Mouse (Mus musculus) cerebellum, postnatal 14 days (tissue): ENCODE data around the gene Cyp26b1.

Experiments used
- DNase-seq, 2 experiments: peaks; one replicate each; pipeline ENCODE4 v3.0.0; 2021; ENCODE audit warnings: mixed read lengths in 2 of 2

Gene Cyp26b1

DNA sequence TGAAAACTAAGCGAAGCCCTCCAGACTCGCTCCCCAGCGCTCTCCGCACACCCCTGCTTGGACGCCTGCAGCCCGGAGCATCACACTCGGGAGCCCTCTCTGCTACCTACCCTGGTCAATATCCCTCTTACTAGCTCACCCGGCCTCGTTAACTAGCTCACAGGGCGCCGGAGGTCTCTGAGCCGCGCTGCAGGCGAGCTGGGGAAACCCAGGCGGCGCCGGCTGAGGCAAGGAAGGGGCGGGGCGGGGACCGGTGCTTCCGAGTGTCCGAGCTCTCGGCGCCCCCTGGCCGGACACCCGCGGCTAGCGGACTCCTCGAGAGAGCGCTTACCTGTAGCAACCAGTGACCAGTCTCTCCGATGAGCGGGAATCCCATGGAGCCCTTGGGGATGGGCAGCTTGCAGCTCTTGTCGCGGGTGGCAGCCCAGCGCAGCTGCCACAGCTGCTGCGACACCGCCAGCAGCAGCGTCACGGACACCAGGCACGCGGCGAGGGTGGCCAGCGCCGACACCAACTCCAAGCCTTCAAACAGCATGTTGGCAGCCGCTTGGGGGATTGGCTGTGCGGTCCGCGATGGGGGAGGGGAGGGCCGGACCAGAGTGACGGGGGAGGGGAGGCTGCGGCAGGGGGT lies 6.1 kb downstream of the Cyp26b1 start:
- peak in 1 of 2 experiments; percentile 36 for DNase-seq

DNA sequence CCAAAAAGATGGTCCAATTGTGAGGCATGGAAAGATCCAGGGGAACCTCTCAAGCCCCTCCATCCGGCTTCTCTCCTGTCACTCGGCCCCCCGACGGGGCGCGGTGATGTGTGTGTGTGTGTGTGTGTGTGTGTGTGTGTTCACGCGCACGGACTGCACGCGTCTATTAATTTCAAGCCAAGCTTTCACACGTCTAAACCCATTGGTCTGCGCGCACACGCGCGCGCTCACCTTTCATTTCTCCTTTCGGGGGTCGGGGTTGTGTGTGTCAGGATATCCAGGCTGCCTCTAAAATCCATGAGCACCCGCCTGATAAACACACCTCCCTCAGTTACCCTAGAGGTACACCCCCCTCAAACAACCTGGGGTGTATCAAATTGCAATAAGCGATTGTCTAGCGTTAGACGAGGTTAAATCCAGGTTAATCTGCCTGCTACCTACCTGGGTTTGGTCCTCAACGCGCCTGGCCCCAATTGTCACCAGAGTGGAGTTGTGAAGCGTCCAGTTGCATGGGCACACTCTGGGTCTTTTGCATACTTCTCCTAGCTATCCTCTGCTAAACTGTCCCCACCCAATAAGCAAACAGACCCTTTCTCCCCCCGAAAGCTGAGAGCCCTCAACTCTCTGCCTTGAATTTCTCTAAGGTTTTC lies 7.0 kb downstream of the Cyp26b1 start:
- no peak for DNase-seq

GRCm38 (mm10) chr6:84585686-84586300 lies 7.9 kb downstream of the Cyp26b1 start:
- DNase-seq: no peak

DNA sequence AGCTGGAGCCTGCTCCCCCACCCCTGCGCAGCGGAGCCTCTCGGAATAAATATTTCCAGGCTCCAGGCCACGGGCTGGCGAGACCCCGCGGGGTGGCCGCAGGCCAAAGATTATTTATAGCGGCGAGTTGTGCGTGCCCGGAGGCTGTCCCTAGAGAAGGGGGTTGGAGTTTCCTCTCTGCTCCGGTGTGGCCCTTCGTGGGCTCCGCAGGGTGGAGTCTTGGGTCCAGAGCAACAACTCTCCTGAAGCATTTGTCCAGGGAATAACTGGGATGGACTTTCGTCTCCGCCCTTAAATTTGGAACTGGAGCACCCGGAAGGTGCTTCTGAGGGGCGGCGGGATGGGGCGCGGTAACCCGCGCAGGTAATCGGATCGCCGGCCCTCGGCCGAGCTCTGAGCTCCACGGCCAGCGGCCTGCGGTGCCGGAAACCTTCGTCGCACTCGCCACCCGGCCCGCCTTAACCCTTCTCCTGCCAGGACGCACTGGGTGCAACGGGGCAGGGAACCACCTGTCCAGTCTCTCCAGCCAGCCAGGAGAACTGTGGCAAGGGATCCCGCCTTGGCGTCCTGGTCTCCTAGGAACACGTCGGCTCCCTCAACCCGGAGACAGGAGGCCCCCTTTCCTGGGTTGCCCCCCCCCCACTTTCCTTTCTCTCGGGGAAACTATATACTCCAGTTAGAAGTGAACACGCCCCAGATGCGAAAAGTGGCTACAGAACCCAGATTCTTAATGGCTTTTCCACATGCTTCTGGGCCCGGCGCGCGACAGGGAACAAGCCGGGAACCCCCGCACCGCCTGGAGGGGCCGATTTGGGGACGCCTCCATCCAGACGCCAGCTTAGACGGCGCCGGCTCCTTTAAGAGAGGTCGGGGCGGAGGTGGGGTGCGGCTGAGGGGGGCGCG lies 8.7 kb downstream of the Cyp26b1 start:
- peak; percentile 83 to 84 for DNase-seq

DNA sequence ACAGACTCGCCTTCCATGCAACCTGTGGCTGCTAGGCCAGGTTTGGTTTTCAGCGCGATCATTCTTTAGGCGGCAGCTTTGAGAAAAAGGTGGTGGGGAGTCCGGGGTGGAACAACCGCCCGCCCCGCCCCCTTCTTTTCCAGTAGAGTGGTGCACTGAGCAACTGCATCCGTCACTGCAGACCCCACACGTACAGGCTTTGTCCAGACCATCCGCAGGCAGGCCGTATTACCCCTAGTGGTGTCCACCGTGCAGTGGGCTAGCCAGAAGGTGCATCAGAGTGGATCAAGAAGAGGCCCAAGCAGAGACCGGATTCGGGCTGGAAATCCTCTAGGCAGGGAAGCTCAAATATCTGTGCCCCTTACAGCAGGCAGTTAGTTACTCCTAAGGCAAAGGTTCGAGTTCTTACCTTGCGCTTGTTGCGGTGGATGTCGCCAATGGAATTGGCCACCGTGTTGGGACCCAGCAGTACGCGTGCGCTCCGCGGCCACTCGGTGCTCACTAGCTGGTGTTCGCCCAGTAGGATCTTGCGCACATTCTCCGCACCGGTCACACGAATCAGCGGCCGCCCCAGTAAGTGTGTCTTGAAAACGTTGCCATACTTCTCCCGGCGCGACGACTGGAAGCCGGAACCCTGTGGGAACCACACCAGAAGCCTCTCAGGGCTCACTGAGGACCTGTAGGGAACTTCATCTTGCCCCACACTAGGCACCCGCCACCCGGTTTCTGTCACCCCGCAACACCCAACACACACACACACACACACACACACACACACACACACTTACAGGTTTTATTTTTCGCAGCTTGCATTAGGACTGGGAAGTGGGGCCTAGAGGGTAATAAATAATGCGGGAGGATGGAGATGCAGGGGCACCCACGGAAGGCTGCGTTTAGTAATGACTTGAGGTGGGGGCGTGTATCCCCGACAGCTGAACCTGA lies 9.6 kb downstream of the Cyp26b1 start:
- peak in 1 of 2 experiments; percentile 31 for DNase-seq

DNA sequence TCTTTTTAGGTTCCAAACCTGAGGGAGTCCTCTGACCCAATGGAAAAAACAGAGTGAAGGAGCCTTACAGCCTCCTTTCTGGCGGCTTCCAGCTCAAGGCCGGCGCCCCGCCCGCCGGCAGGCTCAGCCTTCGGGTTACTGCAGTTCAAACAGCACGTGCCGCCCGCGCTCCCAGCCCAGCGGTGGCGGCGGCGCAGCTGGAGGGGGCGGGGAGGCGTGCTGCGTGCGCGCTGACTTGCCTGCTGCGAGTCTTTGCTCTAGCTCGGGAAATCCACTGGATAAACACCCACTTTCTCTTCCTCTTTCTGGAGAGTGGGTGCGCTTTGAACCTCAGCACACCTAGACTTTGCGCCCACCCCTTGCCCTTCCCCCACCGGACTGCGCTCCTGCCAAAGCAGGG lies 10.3 kb downstream of the Cyp26b1 start:
- no peak for DNase-seq

DNA sequence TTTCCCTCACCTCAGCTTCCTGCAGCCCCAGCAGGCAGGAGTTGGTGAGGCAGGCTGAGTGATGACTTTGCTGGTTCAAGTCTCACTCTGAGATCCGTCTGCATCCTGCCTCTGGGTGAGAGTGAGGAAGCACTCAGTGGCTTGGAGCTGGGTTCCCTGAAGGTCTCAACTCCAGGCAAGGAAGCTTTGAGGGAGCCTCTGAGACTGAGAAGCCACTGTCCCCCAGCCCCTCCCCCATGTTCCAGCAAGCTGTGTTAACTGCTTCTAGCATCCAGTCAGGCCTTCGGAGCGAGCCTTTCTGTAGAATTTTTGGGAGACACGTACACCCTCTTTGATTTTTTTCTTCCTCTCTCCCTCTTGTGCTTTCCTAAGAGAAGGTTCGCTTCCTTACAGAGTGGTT lies 10.9 kb downstream of the Cyp26b1 start:
- no peak for DNase-seq

DNA sequence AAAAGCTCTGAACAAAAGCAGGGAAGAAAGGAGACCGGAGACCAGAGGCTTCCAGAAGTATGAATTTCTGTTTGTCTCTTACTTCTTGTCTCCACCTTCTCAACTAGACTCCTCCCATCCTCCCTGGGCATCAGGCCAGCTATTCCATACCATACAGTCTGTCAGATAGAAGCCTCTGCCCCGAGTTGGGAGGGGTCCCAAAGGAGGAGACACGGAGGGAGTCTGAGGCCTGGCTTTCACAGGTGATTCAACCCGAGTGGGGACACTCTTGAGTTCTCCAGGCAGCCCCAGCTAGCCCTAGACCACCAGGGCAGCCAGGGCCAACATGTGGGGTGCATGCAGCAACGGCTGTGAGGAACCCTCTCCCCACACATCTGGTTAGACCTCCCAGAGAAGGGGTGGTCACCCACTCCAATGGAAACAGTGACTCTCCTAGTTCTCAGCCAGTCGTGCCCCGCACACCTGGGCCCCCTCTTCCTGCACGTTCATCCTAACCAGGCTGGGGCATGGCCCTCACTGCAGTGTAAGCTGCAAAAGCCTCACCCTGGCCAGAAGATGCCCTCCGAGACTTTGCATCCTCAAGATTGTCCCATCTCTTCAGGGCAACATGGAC lies 11.8 kb downstream of the Cyp26b1 start:
- DNase-seq: no peak

- no peak for DNase-seq
Observed at GRCm38 (mm10) chr6:84580979-84581832, 12.5 kb downstream of the Cyp26b1 start.

DNA sequence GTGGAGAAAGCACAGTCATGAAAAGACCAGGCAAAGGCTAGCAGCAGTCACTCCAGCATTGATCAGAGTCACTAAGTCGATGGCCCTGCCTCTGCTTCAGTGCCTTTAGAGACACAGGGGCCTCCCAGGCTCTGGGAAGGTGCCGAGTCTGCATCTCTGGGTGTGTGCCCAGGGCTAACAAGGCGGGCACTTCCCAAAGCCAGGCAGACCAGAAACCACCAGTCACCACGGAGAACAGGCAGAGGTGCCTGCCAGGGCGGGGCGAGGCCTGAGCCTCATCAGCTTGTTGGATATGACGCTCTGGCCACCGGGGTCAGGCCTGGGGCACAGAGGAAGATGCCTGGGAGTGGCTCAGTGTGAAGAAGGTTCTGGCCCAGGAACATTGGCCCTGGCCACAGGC lies 14.2 kb downstream of the Cyp26b1 start:
- DNase-seq: no peak

DNA sequence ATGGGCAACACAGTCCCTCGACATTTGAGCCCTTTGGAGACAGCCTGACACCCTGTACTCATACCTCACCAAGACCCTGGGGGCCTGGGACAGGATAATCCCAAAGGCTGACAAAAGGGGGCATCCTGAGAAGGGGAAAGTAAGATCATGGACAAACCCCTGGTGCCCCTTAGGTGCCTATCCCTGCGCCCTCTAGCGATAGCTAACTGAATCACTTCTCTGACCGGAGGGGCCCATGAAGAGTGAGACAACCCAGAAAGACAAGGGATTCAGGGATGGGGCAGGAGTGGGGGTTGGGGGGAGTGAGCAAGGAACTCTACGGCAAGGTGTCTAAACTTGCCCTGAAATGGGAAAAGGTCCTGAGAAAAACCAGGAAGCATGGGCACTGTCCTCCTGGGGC lies 14.8 kb downstream of the Cyp26b1 start:
- DNase-seq: peak; percentile 59 to 69

DNA sequence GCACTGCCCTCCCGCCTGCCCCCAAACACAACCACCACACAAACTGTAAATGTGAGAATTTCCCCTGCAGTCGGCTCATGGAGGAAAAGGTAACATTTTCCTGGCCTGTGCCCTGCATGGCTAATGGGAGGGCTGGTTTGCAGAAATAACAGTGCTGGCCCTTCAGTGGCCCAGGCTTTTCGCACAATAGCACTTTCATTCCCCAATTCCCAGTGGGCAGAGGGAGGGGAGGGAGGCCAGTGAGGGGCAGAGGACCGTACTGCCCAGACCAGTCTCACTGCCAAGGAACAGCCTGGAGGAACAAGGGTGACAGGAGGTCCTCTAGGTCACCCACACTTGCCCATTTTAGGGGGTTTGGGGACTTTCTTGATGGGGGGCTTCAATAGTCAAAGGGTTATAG lies 15.8 kb downstream of the Cyp26b1 start:
- no peak for DNase-seq

GRCm38 (mm10) chr6:84573905-84574660 lies 19.6 kb downstream of the Cyp26b1 start:
- peak; percentile 60 to 77 for DNase-seq

DNA sequence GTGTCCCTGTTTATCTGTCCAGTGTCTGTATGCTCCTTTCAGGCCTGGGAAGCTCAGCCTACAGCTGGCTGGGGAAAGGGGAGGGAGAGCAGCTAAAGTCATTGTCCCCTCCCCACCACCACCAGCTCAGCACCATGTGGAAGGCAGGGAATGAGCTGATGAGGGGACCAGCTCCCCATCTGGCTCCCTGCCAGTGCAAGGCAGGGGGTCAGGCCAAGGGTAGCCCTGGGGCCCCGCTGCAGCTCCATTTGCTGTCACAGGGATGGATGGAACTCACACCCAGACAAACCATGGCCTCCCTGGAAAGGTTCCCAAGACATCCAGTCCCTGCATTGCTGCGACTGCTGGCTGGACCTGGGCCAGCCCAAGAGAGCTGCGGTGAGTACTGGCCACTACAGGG lies 23.7 kb downstream of the Cyp26b1 start:
- no peak for DNase-seq

DNA sequence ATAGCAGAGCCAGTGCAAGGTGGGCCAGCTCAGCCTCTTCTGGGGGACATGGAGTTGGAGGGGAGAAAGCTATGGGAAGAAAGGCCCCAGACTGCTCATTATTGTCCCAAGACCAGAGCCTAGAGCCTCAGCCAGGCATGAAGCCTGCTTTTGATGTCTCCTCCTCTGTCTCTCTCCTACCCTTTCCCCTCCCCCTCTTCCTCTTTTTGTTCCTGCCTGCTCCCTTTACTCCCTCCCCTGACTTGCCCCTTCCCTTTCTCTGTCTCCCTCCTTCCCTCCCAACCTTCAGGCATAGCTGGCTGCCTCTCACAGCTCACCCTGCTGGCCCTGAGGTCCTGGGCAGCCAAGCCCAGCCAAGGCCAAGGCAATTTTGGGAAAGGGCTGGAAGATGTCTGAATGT lies 24.1 kb downstream of the Cyp26b1 start:
- no peak for DNase-seq

GRCm38 (mm10) chr6:84568880-84569279 lies 24.8 kb downstream of the Cyp26b1 start:
- no peak for DNase-seq

DNA sequence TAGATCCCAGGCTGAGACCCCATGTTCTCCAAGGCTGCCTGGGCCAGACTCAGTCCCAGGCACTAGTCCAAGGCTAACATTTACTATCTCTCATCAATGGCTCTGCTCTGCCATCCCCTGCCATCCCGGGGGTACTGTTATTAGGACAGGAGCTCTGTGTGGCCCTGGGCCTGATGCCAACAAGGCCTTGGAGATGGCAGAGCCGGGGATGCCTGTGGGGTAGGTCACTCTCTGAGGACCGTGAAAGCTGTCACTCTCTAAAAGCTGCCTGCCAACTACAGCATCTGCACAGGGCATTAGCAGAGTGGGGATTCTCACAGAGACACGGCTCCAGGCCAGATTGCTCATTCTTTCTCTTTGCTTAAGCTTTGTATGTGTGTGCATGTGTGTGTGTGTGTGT lies 26.0 kb downstream of the Cyp26b1 start:
- DNase-seq: peak; percentile 72 to 81

- DNase-seq: peak in 1 of 2 experiments; percentile 40
Observed at GRCm38 (mm10) chr6:84566825-84567224, 26.9 kb downstream of the Cyp26b1 start.

DNA sequence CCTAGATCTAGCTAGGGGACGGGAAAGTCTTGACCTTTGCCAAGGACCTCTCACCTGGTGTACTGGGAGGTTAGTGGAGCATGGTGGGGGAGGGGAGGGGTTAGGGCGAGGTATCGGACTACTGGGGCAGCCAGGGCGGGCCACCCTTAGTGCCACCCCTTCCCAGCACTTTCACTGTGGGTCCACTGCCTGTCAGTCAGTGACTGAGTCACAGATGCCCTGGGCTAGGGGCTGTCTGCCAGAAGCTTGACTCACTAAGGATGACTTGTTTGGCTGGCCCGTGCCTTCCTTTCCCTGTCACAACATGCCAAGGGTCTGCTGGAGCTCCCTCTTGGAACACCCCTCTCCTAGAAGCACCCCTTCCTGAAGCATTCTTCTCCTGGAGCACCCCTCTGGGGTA lies 28.5 kb downstream of the Cyp26b1 start:
- DNase-seq: peak in 1 of 2 experiments; percentile 40

DNA sequence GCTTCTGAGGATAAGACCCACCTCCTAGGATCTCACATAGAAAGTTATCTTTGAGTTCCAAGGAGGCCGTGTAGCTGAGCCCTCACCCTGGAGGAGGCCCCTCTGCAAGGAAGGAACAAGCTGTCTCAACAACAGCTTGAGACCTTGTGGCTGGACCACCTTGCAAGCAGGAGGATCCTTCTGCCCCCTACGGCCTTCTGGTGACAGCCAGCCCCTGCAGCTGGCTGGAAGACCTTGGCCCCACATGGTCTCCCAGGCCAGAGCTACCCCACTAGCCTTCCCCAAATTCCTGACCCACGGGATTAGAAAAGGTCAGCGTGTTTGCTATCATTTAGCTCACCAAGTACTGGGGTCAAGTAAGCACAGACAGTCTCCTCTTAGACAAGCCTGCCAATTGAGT lies 30.8 kb downstream of the Cyp26b1 start:
- DNase-seq: no peak
